Mouse (Mus musculus) cerebellum, postnatal 10 days (tissue): ENCODE measurements around the gene Olfr13.
A peak's percentile ranks its signal among the peaks of the same experiment; 100 is the strongest.
"Not testable (repeated sequence)": the region's sequence is repeated elsewhere in the genome, so short reads cannot be mapped to it uniquely, and the experiment has no call there.

Experiments used
- DNase-seq, 2 experiments: peaks; one replicate each; pipeline ENCODE4 v3.0.0; 2021; ENCODE audit warnings: mixed read lengths in 2 of 2

Gene Olfr13

GRCm38 (mm10) chr6:43171840-43172239, at the start of gene Olfr13:
TSS of gene Olfr13 (plus strand) at chr6:43172140.
- no peak for DNase-seq

- not testable (repeated sequence) for DNase-seq
These were observed 25.7 kb upstream of the Olfr13 start, which contains the start of gene Olfr237-ps1 for GRCm38 (mm10) chr6:43146267-43146666. TSS of gene Olfr237-ps1 (plus strand) at chr6:43146567.

GRCm38 (mm10) chr6:43159502-43159901, 12.4 kb upstream of the Olfr13 start:
- peak; percentile 67 to 68 for DNase-seq

GRCm38 (mm10) chr6:43162982-43163381, 9.0 kb upstream of the Olfr13 start, which contains the start of gene Olfr437:
TSS of gene Olfr437 (plus strand) at chr6:43163282.
- no peak for DNase-seq

GRCm38 (mm10) chr6:43167246-43167645, 4.7 kb upstream of the Olfr13 start:
- peak; percentile 74 to 81 for DNase-seq

GRCm38 (mm10) chr6:43178129-43178528, 6.2 kb downstream of the Olfr13 start:
- DNase-seq = no peak

- DNase-seq = no peak
These were observed 6.9 kb downstream of the Olfr13 start for GRCm38 (mm10) chr6:43178584-43179501.

- DNase-seq = no peak
These were observed 19.0 kb downstream of the Olfr13 start for GRCm38 (mm10) chr6:43190986-43191385.

- DNase-seq = no peak
These were observed 24.8 kb downstream of the Olfr13 start, which contains the start of gene Olfr435 for GRCm38 (mm10) chr6:43196781-43197180. TSS of gene Olfr435 (plus strand) at chr6:43197146.

- DNase-seq = no peak
These were observed 26.2 kb downstream of the Olfr13 start for GRCm38 (mm10) chr6:43198094-43198493.

- DNase-seq = no peak
These were observed 30.8 kb downstream of the Olfr13 start for GRCm38 (mm10) chr6:43202786-43203185.

- no peak for DNase-seq
These were observed 33.4 kb downstream of the Olfr13 start for GRCm38 (mm10) chr6:43205355-43205754.

- DNase-seq = not testable (repeated sequence)
These were observed 40.9 kb downstream of the Olfr13 start, which contains the start of gene Olfr434 for GRCm38 (mm10) chr6:43212873-43213272. TSS of gene Olfr434 (plus strand) at chr6:43213021.
